Mouse (Mus musculus) hindlimb bud, embryonic 11.5 days (tissue): Measurements from ENCODE around the gene Fam129b.
"Not testable (repeated sequence)": the region's sequence is repeated elsewhere in the genome, so short reads cannot be mapped to it uniquely, and the experiment has no call there.

Experiments
- DNase-seq: peaks from one replicate; pipeline ENCODE4 v3.0.0-alpha.2; 2012; ENCODE audit warnings: low read depth, low spot score; ENCODE audit errors: extremely low spot score

The Fam129b gene

GRCm38 (mm10) chr2:32875675-32876489, at the start of gene Fam129b:
Gene Fam129b, plus strand, starts transcription at chr2:32876114.
- peak; percentile 52 for DNase-seq

DNA sequence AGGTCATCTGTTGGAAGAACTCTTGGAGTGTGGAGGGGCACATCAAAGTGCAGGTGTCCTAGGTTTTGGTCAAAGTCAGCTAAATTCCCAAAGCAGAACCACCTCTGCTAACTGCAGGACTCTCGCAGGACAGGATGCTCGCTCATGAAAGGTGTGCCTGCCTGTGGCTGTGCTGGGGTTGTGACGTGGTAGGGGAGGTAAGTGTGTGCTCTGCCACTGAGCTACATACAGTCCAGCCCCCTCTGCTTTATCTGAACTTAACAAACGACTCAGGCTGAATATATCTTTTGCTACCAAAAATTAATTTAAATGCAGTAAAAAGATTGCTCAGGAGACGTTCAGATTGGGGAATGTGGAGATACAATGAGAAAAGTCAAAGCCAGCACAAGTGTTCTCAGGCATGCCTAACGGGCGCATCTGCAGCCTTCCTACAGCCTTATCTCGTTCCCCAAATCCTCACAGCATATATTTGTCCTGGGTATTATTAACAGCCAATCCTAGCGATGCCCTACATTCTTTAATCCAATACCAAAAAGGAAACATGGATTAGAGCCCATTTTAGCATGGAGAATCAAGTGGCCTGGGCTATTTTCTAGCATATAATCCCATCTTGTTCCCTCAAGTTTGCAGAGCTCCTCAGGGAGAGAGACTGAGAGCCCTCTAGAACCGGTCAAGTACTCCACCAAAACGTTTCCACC, 46.8 kb upstream of the Fam129b start:
- no peak for DNase-seq

GRCm38 (mm10) chr2:32834496-32834895, 41.4 kb upstream of the Fam129b start:
- DNase-seq: no peak

DNA sequence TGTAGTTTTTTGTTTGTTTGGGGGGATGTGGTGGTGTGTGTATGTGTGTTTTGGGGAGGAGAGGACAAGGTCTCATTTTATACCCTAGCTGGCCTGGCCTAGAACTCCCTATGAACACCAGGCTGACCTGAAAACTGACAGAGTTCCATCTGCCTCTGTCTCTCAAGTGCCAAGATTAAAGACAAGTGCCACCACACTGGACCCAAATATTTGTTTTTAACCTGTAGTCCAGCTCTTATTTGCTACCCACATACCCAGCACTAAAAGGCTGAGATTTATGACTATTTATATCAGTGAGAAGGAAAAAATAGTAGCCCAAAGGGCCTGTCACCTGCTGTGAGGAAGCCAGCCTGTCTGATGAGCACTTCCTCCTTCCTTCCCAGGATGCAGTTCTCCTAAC, 40.3 kb upstream of the Fam129b start:
- DNase-seq: no peak

DNA sequence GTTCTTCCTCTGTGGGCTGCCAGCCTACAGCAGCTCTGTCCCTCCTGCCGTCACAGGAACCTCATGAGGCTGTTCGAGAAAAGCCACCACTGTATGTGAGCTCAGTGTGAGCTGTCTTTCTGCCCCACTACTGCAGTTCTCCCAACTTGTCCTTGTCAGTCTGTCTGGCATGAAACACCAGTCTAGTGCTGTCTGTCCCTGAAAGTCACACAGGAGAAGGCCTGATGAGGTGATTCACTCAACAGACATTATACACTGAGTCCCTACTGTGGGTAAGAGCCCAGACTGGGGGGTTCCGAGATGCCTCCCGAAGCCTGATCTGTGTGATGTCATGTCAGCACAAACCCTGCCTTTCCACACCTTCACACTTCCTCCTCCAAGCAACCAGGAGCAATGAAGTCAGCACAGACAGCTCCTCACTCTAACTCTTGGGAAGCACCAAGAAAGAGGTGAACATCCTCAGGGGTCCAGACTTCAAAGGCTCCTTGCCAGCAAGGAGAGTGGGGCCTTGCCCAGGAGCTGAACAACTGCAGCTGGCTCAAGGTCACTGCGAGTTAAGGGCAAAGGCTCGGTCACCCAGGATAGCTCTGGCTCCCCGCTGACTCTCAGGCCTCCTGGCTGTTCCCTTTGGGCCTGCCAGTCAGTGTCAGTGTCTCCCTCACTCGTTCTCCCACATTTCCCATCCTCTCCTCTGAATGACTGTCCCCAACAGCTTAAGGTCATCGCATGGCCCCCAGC, 37.6 kb upstream of the Fam129b start:
- no peak for DNase-seq

DNA sequence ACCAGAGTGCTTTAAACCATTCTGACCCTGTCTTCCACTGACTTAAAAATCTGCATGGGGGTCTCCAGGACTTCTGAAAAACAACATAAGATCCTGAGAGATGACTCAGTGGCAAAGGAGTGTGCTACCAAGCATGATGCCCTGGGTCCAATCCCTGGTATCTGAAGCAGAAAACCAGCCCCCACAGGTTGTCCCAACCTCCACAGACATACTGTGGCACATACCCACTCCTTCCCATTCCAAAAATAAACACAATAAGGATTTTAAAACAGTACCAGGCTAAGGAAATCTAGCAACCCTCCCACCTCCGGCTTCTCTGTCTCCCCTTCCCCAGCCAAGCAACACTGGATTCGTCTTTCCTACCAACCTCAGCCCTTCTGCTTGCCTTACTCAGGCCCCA, 36.7 kb upstream of the Fam129b start:
- no peak for DNase-seq

GRCm38 (mm10) chr2:32841099-32841498, 34.8 kb upstream of the Fam129b start:
- no peak for DNase-seq

GRCm38 (mm10) chr2:32842558-32842957, 33.4 kb upstream of the Fam129b start:
- no peak for DNase-seq

GRCm38 (mm10) chr2:32845572-32846100, 30.3 kb upstream of the Fam129b start:
- no peak for DNase-seq

DNA sequence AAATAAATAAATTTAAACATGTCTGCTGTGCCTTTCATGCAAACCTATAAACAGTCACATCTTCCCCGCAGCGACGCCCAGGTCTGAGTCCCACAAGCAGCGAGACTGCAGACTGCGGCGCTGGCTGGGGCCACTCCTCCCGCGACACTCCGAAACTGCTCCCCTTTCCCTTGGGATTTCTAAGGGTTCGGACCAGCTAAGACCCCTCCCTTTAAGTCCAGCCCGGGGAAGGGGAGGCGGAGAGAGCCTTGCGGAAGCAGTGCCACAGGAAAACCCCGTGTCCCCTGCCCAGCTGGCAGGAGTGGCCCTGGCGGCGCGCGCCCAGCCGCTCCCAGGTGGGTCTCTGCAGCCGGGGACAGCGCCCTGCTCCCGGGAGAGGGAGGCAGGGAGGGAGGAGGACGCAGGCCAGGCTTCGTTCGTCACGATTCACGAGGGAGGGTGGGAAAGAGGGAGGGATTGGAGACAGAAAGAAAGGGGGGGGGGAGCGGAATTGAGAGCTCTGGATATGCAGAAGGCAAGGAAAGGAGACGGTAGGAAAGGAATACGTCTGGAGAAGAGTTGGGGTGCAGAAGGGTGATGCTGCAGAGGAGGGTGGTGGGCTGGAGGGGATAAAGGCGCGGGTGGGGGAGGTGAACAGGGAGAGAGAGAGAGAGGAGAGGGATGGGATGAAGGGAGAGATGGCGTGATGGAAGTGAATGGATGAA, 29.7 kb upstream of the Fam129b start:
- no peak for DNase-seq

DNA sequence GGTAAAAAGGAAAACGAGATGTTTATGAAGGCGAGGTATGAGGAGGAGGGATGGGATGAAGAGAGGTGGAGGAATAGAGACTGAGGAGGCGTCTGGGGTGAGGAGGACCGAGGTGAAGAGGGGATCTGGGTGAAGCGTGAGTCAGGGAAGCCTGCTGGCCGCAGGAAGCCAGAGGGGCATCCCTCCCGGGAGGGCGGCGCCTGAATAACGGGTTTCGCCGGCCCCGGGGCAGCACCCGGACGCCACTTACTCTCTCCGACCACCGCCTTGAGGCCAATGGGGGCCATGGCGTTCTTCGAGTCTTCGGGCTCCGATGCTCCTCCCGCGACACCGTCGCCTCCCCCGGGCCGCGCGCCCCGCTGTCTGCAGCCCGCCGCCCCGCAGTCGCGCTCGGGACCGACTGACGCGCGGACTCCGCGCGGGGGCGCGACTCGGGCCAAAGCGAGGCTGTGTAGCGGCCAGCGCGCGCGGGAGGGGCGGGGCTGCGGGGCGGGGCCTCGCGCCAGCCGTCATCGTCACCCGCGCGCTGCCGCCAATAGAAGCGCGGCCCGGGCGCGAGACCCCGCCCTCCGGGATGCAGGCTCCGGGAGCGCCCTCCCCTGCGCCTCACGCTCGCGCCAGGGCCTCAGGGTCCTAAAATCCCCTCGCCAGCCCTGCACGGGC, 29.0 kb upstream of the Fam129b start, which contains the start of gene Stxbp1:
Stxbp1 (minus strand) TSS at position 441 of the 663 bp plus-strand sequence.
- DNase-seq: peak; percentile 60

DNA sequence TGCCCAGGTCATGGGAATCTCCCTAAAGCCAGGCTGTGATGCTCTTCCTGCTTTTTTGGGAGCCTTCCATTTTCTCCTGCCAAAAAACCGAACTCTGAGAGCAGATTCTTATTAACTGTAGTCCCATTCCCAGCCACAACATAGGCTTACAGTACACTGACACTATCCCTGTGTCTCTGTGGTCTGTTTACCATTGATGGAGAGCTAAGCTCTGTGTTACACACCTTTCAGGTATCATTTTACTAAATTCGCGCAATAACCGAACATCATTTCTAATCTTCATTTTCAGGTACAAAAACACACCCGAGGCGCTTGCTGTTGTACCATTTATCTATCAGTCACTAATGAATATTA, 28.5 kb upstream of the Fam129b start:
- no peak for DNase-seq

DNA sequence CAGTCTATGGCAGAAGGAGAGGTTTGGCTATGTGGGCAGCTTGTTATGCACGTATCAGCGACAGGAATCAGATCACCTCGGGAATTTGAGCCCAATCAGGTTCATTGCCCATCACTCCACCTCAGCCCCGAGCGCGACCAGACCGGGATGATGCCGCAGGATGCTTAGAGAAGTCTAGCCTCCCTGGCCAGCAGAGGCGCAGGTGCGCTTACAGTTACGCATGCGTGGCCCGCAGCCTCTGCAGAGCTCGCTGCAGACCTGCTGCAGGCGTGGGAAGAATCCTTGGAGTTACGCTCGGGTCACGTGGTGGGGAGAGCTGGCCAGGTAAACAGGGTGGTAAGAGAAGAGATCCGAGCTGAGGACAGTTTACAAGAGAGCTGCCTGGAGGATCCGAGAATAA, 23.8 kb upstream of the Fam129b start:
- no peak for DNase-seq

GRCm38 (mm10) chr2:32853716-32854115, 22.2 kb upstream of the Fam129b start:
- not testable (repeated sequence) for DNase-seq

DNA sequence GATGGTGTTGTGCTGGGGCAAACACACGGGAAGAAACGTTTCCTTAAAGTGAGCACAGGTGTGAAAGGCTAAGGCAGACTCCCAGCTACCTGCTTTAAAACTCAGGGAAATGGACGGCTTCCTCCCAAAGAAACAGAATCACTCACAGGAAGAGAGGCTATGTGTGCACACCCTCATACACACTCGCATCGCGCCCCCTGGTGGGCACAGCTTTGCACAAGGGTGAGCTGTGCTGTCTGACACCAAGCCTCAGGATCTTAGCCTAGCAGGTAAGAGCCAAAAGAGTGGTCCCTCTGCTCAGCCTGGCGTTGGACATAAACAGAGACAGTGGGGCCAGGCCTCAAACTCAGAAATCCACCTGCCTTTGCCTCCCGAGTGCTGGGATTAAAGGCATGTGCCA, 21.7 kb upstream of the Fam129b start:
- no peak for DNase-seq

- no peak for DNase-seq
These were observed 20.7 kb upstream of the Fam129b start for GRCm38 (mm10) chr2:32855046-32855785.

- no peak for DNase-seq
These were observed 20.0 kb upstream of the Fam129b start for GRCm38 (mm10) chr2:32855790-32856465.

GRCm38 (mm10) chr2:32857584-32857983, 18.3 kb upstream of the Fam129b start:
- DNase-seq: peak; percentile 64

- DNase-seq: no peak
These were observed 16.8 kb upstream of the Fam129b start for GRCm38 (mm10) chr2:32859010-32859621.
